In the genomic region with DNA sequence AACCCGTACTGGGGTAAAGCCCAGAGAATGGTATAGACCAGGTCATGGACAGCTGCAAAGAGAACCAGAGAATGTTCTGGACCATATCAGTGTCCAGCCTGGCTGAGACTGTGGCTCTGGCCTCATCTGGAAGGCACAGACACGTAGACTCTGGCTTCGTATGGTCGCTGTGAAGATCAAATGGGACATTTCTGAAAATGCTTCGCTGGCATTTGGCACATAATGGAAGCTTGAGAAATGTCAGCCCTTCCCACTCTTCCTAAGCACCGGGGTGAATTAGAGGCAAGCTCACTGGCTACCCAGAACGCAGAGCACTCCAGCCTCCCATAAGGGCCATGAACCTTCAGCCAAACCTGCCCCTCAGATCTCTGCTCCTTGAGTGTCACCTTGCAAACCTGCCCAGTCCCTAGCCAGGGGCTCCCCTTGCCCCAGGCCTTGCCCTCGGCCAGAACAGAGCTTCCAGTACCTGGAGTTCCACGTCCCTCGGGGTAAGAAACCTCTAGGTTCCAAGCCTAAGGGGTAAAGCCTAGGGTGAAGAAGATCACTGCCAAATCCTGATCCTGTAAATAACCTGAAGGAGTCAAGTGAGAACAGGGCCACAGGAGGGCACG, we compare ENCODE assay signal across 32 mouse cellular contexts. TPM values are rescaled to one million over a fixed set of nuclear protein-coding genes. Genes with fewer than 3 reads are reported as not detected.
DNase-seq lines count a peak whose midpoint lies in the region; ATAC-seq and TF ChIP-seq lines count a peak whose summit lies in the region.
"Had no signal": no experiment of that assay in that cellular context is flagged by ENCODE, and none has a peak within 500 bp of the region (broad histone marks: within the 10 kb centered on the region; RNA-seq: fewer than 3 reads in every experiment).

No protein-coding gene starts in this region.

- 0 out of 2 replicates have a peak, but pooled peaks cover 3% of the 10 kb centered on the region for H3K36me3 ChIP-seq in heart, embryonic 11.5 days (ENCODE audit: control insufficient read depth, insufficient read depth, low read length)
- H3K36me3 ChIP-seq in liver, embryonic 14.5 days (replicated peaks; ENCODE audit: control insufficient read depth, insufficient read depth, low read depth): no peaks in the 10 kb centered on the region
- H3K36me3 ChIP-seq: heart, embryonic 15.5 days had no signal

- H3K9ac ChIP-seq in heart, embryonic 11.5 days (ENCODE audit: low read depth, low read length): no peak overlapping the region
- no peak overlapping the region; the same call in 1 of the 2 replicates for H3K9ac ChIP-seq in liver, embryonic 14.5 days (replicated peaks)
- H3K9ac ChIP-seq: forebrain, embryonic 13.5 days; heart, embryonic 12.5 days; heart, embryonic 15.5 days; hindbrain, embryonic 13.5 days; intestine, embryonic 15.5 days had no signal

- H3K4me2 ChIP-seq in heart, embryonic 11.5 days: no peak overlapping the region
- H3K4me2 ChIP-seq in liver, embryonic 14.5 days (ENCODE audit: low read depth): no peak overlapping the region
- H3K4me2 ChIP-seq: forebrain, embryonic 13.5 days; heart, embryonic 12.5 days; heart, embryonic 15.5 days; hindbrain, embryonic 13.5 days; intestine, embryonic 15.5 days had no signal

- no peak for TF ChIP-seq CTCF in liver, embryonic 14.5 days (IDR thresholded peaks at IDR 0.05; ENCODE audit: low read depth)

- no peak overlapping the region for H3K27ac ChIP-seq in heart, embryonic 11.5 days (ENCODE audit: low read depth, low read length)
- H3K27ac ChIP-seq in liver, embryonic 14.5 days: peak overlapping the region; percentile 49
- H3K27ac ChIP-seq: forebrain, embryonic 10.5 days; forebrain, embryonic 13.5 days; heart, embryonic 15.5 days; hindbrain, embryonic 10.5 days; hindbrain, embryonic 13.5 days; intestine, embryonic 15.5 days had no signal

- ATAC-seq in heart, embryonic 11.5 days (replicated peaks; ENCODE audit: insufficient number of reproducible peaks, low FRiP score, low TSS enrichment): no peak
- no peak for ATAC-seq in liver, embryonic 14.5 days (ENCODE audit: insufficient read depth)
- ATAC-seq: forebrain, embryonic 13.5 days; forebrain, embryonic 16.5 days; hindbrain, embryonic 16.5 days; intestine, embryonic 15.5 days; Patski had no signal

- 88% methylated on average over 11 of the region's 11 CpGs for WGBS in heart, embryonic 11.5 days (ENCODE audit: insufficient replicate concordance)
- WGBS in liver, embryonic 14.5 days (ENCODE audit: insufficient replicate concordance): 87% methylated on average over 11 of the region's 11 CpGs

- no peaks in the 10 kb centered on the region for H3K9me3 ChIP-seq in heart, embryonic 11.5 days (replicated peaks; ENCODE audit: control insufficient read depth, low read length)
- no peaks in the 10 kb centered on the region for H3K9me3 ChIP-seq in liver, embryonic 14.5 days (ENCODE audit: control insufficient read depth, low read length)
- H3K9me3 ChIP-seq: forebrain, embryonic 10.5 days; forebrain, embryonic 13.5 days; G1E; heart, embryonic 12.5 days; heart, embryonic 15.5 days; hindbrain, embryonic 10.5 days; hindbrain, embryonic 13.5 days; intestine, embryonic 15.5 days had no signal

- no peaks in the 10 kb centered on the region for H3K27me3 ChIP-seq in heart, embryonic 11.5 days (ENCODE audit: control insufficient read depth, insufficient read depth, low read length)
- H3K27me3 ChIP-seq in liver, embryonic 14.5 days (ENCODE audit: control insufficient read depth, insufficient read depth, low read length): no peaks in the 10 kb centered on the region
- H3K27me3 ChIP-seq: CH12.LX; forebrain, embryonic 13.5 days; heart, embryonic 12.5 days; heart, embryonic 15.5 days; hindbrain, embryonic 13.5 days; intestine, embryonic 15.5 days; Patski had no signal

- peaks cover 21% of the 10 kb centered on the region for H3K4me1 ChIP-seq in heart, embryonic 11.5 days (ENCODE audit: control insufficient read depth, insufficient read depth, low read length)
- H3K4me1 ChIP-seq in liver, embryonic 14.5 days (replicated peaks; ENCODE audit: control insufficient read depth in 2 of 2, insufficient read depth in 2 of 2, low read length in 1 of 2): peaks cover 31 to 44% of the 10 kb centered on the region in 2 experiments
- H3K4me1 ChIP-seq: forebrain, embryonic 10.5 days; forebrain, embryonic 13.5 days; hindbrain, embryonic 10.5 days; hindbrain, embryonic 13.5 days had no signal

- peak; percentile 67 for DNase-seq in gastrocnemius, adult 18-20 months (ENCODE audit: low spot score)
- no peak for DNase-seq in gastrocnemius, postnatal 4 days (ENCODE audit: low spot score in 2 of 2)
- peak; percentile 89 for DNase-seq in heart, adult 11 months
- no peak for DNase-seq in liver, embryonic 14.5 days (ENCODE audit: low read depth in 3 of 3, low spot score in 3 of 3)
- DNase-seq in liver: no peak
- peak; percentile 85 for DNase-seq in skeletal muscle tissue, adult 2 months (ENCODE audit: low read depth, low spot score)
- no peak for DNase-seq in ovary, postnatal 10 days (ENCODE audit: low spot score)
- DNase-seq: adrenal gland, adult 2 months; adrenal gland, postnatal 25 days; B cell, adult 2 months; cerebellum, adult 18-20 months; cerebellum, adult 9-10 months; cerebellum, postnatal 14 days; gastrocnemius, postnatal 10 days; heart, postnatal 36 days had no signal

- TF ChIP-seq EP300 in liver, embryonic 14.5 days (IDR thresholded peaks at IDR 0.05; ENCODE audit: low read depth): no peak

- no peak overlapping the region for H3K4me3 ChIP-seq in heart, embryonic 11.5 days (ENCODE audit: low read depth, low read length)
- H3K4me3 ChIP-seq in liver, embryonic 14.5 days (ENCODE audit: insufficient read depth in 1 of 2, low read depth in 2 of 2, low read length in 2 of 2): no peak overlapping the region
- H3K4me3 ChIP-seq: forebrain, embryonic 10.5 days; forebrain, embryonic 13.5 days; heart, embryonic 12.5 days; heart, embryonic 15.5 days; hindbrain, embryonic 10.5 days; hindbrain, embryonic 13.5 days; intestine, embryonic 15.5 days had no signal

RNA-seq across cellular contexts. Expression of a gene that starts 1.9 kb away (rescaled TPM):
- total RNA-seq in gastrocnemius, adult 18-20 months (2021): 100 to 1,000 TPM in 1 of 2 experiments, 10 to 100 TPM in 1; 94.4 to 203 TPM
- 10 to 100 TPM; 46.7 to 47.5 TPM for total RNA-seq in gastrocnemius, postnatal 4 days (2021)
- polyA plus RNA-seq in heart, embryonic 11.5 days (2014; fragmentation: Nextera tagmentation; extraction: Ambion mirVana): not detected in 2 replicates
- 0.02 TPM in 1 of 2 replicates, not detected in the other for polyA plus RNA-seq in liver, embryonic 14.5 days (2012; rRNA removed)
- polyA plus RNA-seq in liver, embryonic 14.5 days (2014; fragmentation: Nextera tagmentation; extraction: Ambion mirVana): not detected in 2 replicates
- total RNA-seq: CH12.LX; granulocyte monocyte progenitor cell, adult 5-6 weeks had no signal
- polyA plus RNA-seq: brain, embryonic 14.5 days; embryonic facial prominence, embryonic 11.5 days; forebrain, embryonic 10.5 days; forebrain, embryonic 13.5 days; forebrain, embryonic 16.5 days; G1E; hindbrain, embryonic 13.5 days; intestine, embryonic 15.5 days had no signal

RNA-seq across cellular contexts. Expression of a gene that starts 22.2 kb away (rescaled TPM):
- 10 to 100 TPM; 16.6 to 17.4 TPM for total RNA-seq in gastrocnemius, adult 18-20 months (2021)
- 100 to 1,000 TPM; 191 to 225 TPM for total RNA-seq in gastrocnemius, postnatal 4 days (2021)
- 216 and 245 TPM in 2 replicates for polyA plus RNA-seq in heart, embryonic 11.5 days (2014; fragmentation: Nextera tagmentation; extraction: Ambion mirVana)
- 329 and 337 TPM in 2 replicates for polyA plus RNA-seq in liver, embryonic 14.5 days (2012; rRNA removed)
- 556 and 628 TPM in 2 replicates for polyA plus RNA-seq in liver, embryonic 14.5 days (2014; fragmentation: Nextera tagmentation; extraction: Ambion mirVana)

RNA-seq across cellular contexts. Expression of a gene that starts 43.9 kb away (rescaled TPM):
- total RNA-seq in gastrocnemius, adult 18-20 months (2021): not detected
- total RNA-seq in gastrocnemius, postnatal 4 days (2021): under 1 TPM; 0.18 to 0.20 TPM
- 0.19 and 0.21 TPM in 2 replicates for polyA plus RNA-seq in heart, embryonic 11.5 days (2014; fragmentation: Nextera tagmentation; extraction: Ambion mirVana)
- 0.58 and 0.64 TPM in 2 replicates for polyA plus RNA-seq in liver, embryonic 14.5 days (2012; rRNA removed)
- polyA plus RNA-seq in liver, embryonic 14.5 days (2014; fragmentation: Nextera tagmentation; extraction: Ambion mirVana): 2.0 and 2.3 TPM in 2 replicates
- total RNA-seq: adrenal gland, postnatal 25 days; gastrocnemius, postnatal 10 days; granulocyte monocyte progenitor cell, adult 5-6 weeks; heart, postnatal 10 days; heart, postnatal 36 days had no signal
- polyA plus RNA-seq: G1E had no signal

Comparison
In these comparisons a context has a peak if more than half of its experiments do, and no peak if none do; other contexts are left out.
1. DNase-seq: peak in gastrocnemius, adult 18-20 months (single experiment), heart, adult 11 months (single experiment) and skeletal muscle tissue, adult 2 months (single experiment); none in gastrocnemius, postnatal 4 days (0 of 2), liver, embryonic 14.5 days (0 of 3), liver (single experiment) and ovary, postnatal 10 days (single experiment).
2. RNA of a gene that starts 22.2 kb away (total RNA-seq): 191 to 225 TPM in gastrocnemius, postnatal 4 days; 16.6 to 17.4 TPM in gastrocnemius, adult 18-20 months; every median in the first group is over 10 times any median in the second.